Mouse (Mus musculus): ENCODE results near the gene BC048679.

The BC048679 gene

GRCm38 (mm10) chr7:81476833-81477232, 21.2 kb downstream of the BC048679 start:
- DNase-seq (ENCODE audit: low spot score): peak; percentile 33

GRCm38 (mm10) chr7:81475221-81475620, 22.9 kb downstream of the BC048679 start:
- DNase-seq (ENCODE audit: low spot score): no peak

DNA sequence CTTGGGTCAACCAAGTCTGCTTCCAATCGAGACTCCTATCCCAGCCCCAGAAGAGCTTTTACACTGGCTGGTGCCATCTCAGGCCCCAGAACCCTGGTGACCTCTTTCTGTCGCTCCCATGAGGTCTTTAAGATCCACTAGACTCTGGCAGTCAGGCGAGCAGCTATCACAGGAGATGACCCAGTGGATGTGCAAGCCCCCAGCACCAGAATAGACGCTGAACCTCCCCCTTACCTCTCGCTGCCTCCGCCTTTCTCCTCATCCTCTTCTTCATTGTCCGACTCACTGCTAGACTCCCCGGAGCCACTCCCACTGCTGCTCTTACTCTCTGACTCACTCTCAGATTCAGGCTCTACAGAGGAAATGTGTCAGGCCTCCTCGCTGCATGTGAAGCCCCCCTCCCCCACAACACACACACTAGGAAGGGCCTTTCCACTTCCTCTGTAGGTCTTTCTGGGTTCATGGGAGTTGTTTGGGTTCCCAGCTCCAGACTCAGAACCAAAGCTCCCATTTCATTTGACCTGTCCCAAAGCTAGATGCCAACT, 33.1 kb downstream of the BC048679 start:
- DNase-seq (ENCODE audit: low spot score): no peak

DNA sequence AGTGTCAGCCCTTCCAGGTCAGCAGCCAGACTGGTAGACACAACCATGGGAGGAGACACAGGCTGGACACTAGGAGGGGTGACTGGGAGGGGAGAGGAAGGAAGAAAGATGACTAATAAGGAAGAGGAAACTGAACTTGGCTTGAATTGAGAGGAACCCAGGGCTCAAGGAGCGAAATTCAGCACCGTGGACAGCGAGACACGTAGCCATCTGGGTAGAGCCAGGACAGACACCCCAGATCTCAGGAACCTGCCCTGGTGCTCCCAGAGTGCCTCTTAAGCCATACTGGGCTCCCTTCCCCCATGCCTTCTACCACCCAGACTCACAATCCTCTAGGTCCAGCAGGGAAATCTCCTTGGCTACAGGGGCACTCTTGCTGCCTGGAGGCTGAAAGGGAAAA, 34.0 kb downstream of the BC048679 start:
- DNase-seq (ENCODE audit: low spot score): peak; percentile 67

GRCm38 (mm10) chr7:81462815-81463214, 35.3 kb downstream of the BC048679 start:
- no peak for DNase-seq (ENCODE audit: low spot score)

GRCm38 (mm10) chr7:81455155-81455651, 42.9 kb downstream of the BC048679 start, which contains the start of gene Cpeb1:
Gene Cpeb1 (minus strand): TSS chr7:81455465.
- peak; percentile 74 for DNase-seq (ENCODE audit: low spot score)

DNA sequence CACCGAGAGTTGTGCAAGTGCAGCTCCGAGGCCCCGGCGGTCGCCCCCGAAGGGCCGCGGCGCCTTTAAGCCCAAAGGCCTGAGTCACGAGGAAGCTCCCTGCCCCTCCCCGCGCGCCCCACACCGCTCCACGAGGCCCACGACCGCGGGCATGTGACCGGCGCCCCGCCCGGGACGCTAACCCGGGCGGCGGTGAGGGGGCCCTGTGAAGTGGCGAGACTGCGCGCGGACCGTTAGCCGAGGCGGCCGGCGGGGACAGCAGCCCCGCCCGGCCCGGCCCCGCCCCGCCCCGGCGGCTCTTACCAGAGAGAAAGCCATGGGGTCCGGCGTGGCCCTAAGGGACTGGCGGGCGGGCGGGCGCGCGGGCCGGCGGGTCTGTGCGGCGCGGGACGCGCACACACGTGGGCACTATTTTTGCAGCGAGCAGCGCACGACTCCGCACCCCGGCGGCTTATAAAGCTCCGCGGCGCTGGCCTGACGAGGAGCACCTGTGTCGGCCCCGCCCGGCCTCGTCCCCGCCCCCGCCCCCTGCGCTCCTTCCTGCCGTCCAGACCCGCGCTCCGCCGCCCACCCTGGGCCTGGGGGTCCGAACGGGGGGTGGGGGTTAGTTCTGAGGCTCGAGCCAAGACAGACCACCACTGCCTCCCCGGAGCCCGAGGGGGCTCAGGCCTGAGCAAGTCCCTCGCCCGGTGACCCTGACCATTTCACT, 43.6 kb downstream of the BC048679 start:
- peak; percentile 49 for DNase-seq (ENCODE audit: low spot score)

- peak; percentile 69 for DNase-seq (ENCODE audit: low spot score)
These were observed 44.4 kb downstream of the BC048679 start for GRCm38 (mm10) chr7:81453443-81454274.

GRCm38 (mm10) chr7:81452971-81453441, 45.1 kb downstream of the BC048679 start:
- DNase-seq (ENCODE audit: low spot score): peak; percentile 62

Data from retina, embryonic 14.5 days (tissue).